ENCODE assay signal across 11 mouse cellular contexts in genomic region chr5:124506731-124507359, GRCm38 (mm10). TPM values are rescaled to one million over a fixed set of nuclear protein-coding genes. Genes with fewer than 3 reads are reported as not detected.
DNase-seq lines count a peak whose midpoint lies in the region; ATAC-seq lines count a peak whose summit lies in the region.
"Had no signal": no experiment of that assay in that cellular context is flagged by ENCODE, and none has a peak within 500 bp of the region (broad histone marks: within the 10 kb centered on the region; RNA-seq: fewer than 3 reads in every experiment).

No protein-coding gene starts in this region.

- no peak for DNase-seq in kidney, postnatal 10 days
- DNase-seq in NIH3T3 (ENCODE audit: low read depth), result peak; percentile 73
- peak; percentile 48 to 64 for DNase-seq in gastrocnemius, postnatal 36 days
- DNase-seq in adrenal gland, postnatal 36 days, result no peak
- no peak for DNase-seq in B cell, adult 2 months
- no peak for DNase-seq in T-cell, adult 2 months (ENCODE audit: low spot score)
- DNase-seq: thymus, postnatal 14 days had no signal

- H3K4me3 ChIP-seq in kidney, embryonic 14.5 days (ENCODE audit: low read length), result no peak overlapping the region
- H3K4me3 ChIP-seq: hindbrain, embryonic 13.5 days; midbrain, embryonic 13.5 days had no signal

- H3K4me1 ChIP-seq in kidney, embryonic 14.5 days (ENCODE audit: control insufficient read depth, insufficient read depth, low read length), result no peaks in the 10 kb centered on the region
- H3K4me1 ChIP-seq: midbrain, embryonic 13.5 days had no signal

- H3K27me3 ChIP-seq in kidney, embryonic 14.5 days (ENCODE audit: control insufficient read depth, insufficient read depth, low read length), result no peaks in the 10 kb centered on the region
- H3K27me3 ChIP-seq: hindbrain, embryonic 13.5 days; midbrain, embryonic 13.5 days had no signal

- H3K9me3 ChIP-seq in kidney, embryonic 14.5 days (ENCODE audit: control insufficient read depth, low read length), result no peaks in the 10 kb centered on the region
- H3K9me3 ChIP-seq: hindbrain, embryonic 13.5 days; midbrain, embryonic 13.5 days had no signal

- intact Hi-C loops in gastrocnemius, postnatal 36 days (cut with DNase I), result no loop called here

- peak; percentile 63; the same call in 1 of the 2 replicates for ATAC-seq in kidney, embryonic 14.5 days (ENCODE audit: low FRiP score, low TSS enrichment)
- ATAC-seq in megakaryocyte progenitor cell, adult 5-6 weeks (replicated peaks; ENCODE audit: poor library complexity), result peak; percentile 93
- ATAC-seq: midbrain, embryonic 13.5 days had no signal

- H3K27ac ChIP-seq in kidney, embryonic 14.5 days (ENCODE audit: low read depth, low read length), result no peak overlapping the region
- H3K27ac ChIP-seq: hindbrain, embryonic 13.5 days; midbrain, embryonic 13.5 days had no signal

- H3K9ac ChIP-seq in kidney, embryonic 14.5 days (ENCODE audit: low read depth, low read length), result no peak overlapping the region
- H3K9ac ChIP-seq: hindbrain, embryonic 13.5 days; midbrain, embryonic 13.5 days had no signal

- no peak overlapping the region for H3K4me2 ChIP-seq in kidney, embryonic 14.5 days (replicated peaks; ENCODE audit: low read depth, low read length)
- H3K4me2 ChIP-seq: hindbrain, embryonic 13.5 days; midbrain, embryonic 13.5 days had no signal

- WGBS in kidney, embryonic 14.5 days, result 34% methylated on average over 10 of the region's 10 CpGs

- H3K36me3 ChIP-seq in kidney, embryonic 14.5 days (ENCODE audit: control insufficient read depth, insufficient read depth, low read length), result peaks cover 39% of the 10 kb centered on the region; the same call in 1 of the 2 replicates

RNA-seq across cellular contexts. Expression of gene Snrnp35, which starts 23.9 kb away (rescaled TPM):
- polyA plus RNA-seq in kidney, embryonic 14.5 days (2014; fragmentation: Nextera tagmentation; extraction: Ambion mirVana), result 12.8 and 23.8 TPM in 2 replicates
- 10 to 100 TPM; 20.5 to 26.1 TPM for total RNA-seq in gastrocnemius, postnatal 36 days (2021)
- 2.8 and 6.4 TPM in 2 replicates for total RNA-seq in megakaryocyte progenitor cell, adult 5-6 weeks (2015)
- total RNA-seq in megakaryocyte progenitor cell, adult 5-6 weeks (2017), result 5.4 and 9.0 TPM in 2 replicates
- 10 to 100 TPM; 19.4 to 20.5 TPM for total RNA-seq in adrenal gland, postnatal 36 days (2021)

RNA-seq across cellular contexts. Expression of gene Rilpl1, which starts 24.3 kb away (rescaled TPM):
- polyA plus RNA-seq in kidney, embryonic 14.5 days (2014; fragmentation: Nextera tagmentation; extraction: Ambion mirVana), result 21.9 and 26.1 TPM in 2 replicates
- total RNA-seq in gastrocnemius, postnatal 36 days (2021), result 100 to 1,000 TPM; 197 to 200 TPM
- 0.54 TPM in 1 of 2 replicates, not detected in the other for total RNA-seq in megakaryocyte progenitor cell, adult 5-6 weeks (2015)
- total RNA-seq in megakaryocyte progenitor cell, adult 5-6 weeks (2017), result 0.21 and 0.61 TPM in 2 replicates
- 10 to 100 TPM; 16.2 to 17.4 TPM for total RNA-seq in adrenal gland, postnatal 36 days (2021)

RNA-seq across cellular contexts. Expression of gene Rilpl2, which starts 28.7 kb away (rescaled TPM):
- 29.4 and 31.7 TPM in 2 replicates for polyA plus RNA-seq in kidney, embryonic 14.5 days (2014; fragmentation: Nextera tagmentation; extraction: Ambion mirVana)
- total RNA-seq in gastrocnemius, postnatal 36 days (2021), result 1 to 10 TPM; 3.6 to 4.9 TPM
- total RNA-seq in megakaryocyte progenitor cell, adult 5-6 weeks (2015), result 49.0 and 63.6 TPM in 2 replicates
- 45.2 and 50.1 TPM in 2 replicates for total RNA-seq in megakaryocyte progenitor cell, adult 5-6 weeks (2017)
- total RNA-seq in adrenal gland, postnatal 36 days (2021), result 10 to 100 TPM; 21.4 to 23.9 TPM

RNA-seq across cellular contexts. Expression of gene Tmed2, which starts 33.6 kb away (rescaled TPM):
- polyA plus RNA-seq in kidney, embryonic 14.5 days (2014; fragmentation: Nextera tagmentation; extraction: Ambion mirVana), result 457 and 564 TPM in 2 replicates
- total RNA-seq in gastrocnemius, postnatal 36 days (2021), result 100 to 1,000 TPM; 133 to 145 TPM
- total RNA-seq in megakaryocyte progenitor cell, adult 5-6 weeks (2015), result 851 and 960 TPM in 2 replicates
- 795 and 1,001 TPM in 2 replicates for total RNA-seq in megakaryocyte progenitor cell, adult 5-6 weeks (2017)
- total RNA-seq in adrenal gland, postnatal 36 days (2021), result 100 to 1,000 TPM; 226 to 241 TPM

RNA-seq across cellular contexts. Expression of gene Ddx55, which starts 45.8 kb away (rescaled TPM):
- 14.0 and 17.3 TPM in 2 replicates for polyA plus RNA-seq in kidney, embryonic 14.5 days (2014; fragmentation: Nextera tagmentation; extraction: Ambion mirVana)
- 1 to 10 TPM; 3.1 to 3.6 TPM for total RNA-seq in gastrocnemius, postnatal 36 days (2021)
- total RNA-seq in megakaryocyte progenitor cell, adult 5-6 weeks (2015), result 13.7 and 15.3 TPM in 2 replicates
- 15.2 and 15.7 TPM in 2 replicates for total RNA-seq in megakaryocyte progenitor cell, adult 5-6 weeks (2017)
- 10 to 100 TPM; 11.8 to 13.2 TPM for total RNA-seq in adrenal gland, postnatal 36 days (2021)

Comparison
In these comparisons a context has a peak if more than half of its experiments do, and no peak if none do; other contexts are left out.
1. DNase-seq: peak in NIH3T3 (single experiment) and gastrocnemius, postnatal 36 days (2 of 2); none in kidney, postnatal 10 days (single experiment), adrenal gland, postnatal 36 days (0 of 2), B cell, adult 2 months (0 of 2) and T-cell, adult 2 months (single experiment).
2. RNA of gene Rilpl1, which starts 24.3 kb away (total RNA-seq): 197 to 200 TPM in gastrocnemius, postnatal 36 days and 16.2 to 17.4 TPM in adrenal gland, postnatal 36 days; 0.21 to 0.61 TPM in megakaryocyte progenitor cell, adult 5-6 weeks; every median in the first group is over 10 times any median in the second.